Mouse (Mus musculus) forebrain, embryonic 13.5 days (tissue): Measurements from ENCODE around the gene Ube2j1. TPM values are rescaled to one million over a fixed set of nuclear protein-coding genes. Genes with fewer than 3 reads are reported as not detected.

Experiments used
- ATAC-seq: fragments of 200-750 bp; cut with Nextera tagmentation; 2 replicates; pipeline ENCODE4 v1.8.0; 2017
- H3K27ac ChIP-seq: fragments of 300-500 bp; sonication (generic); 2 replicates; pipeline ENCODE4 v1.5.1; 2015; ENCODE audit warnings: inconsistent platforms, mild to moderate bottlenecking, moderate library complexity
- H3K27me3 ChIP-seq: fragments of 300-500 bp; sonication (generic); 2 replicates; pipeline ENCODE4 v1.6.1; 2015; ENCODE audit warnings: mild to moderate bottlenecking, inconsistent platforms
- H3K36me3 ChIP-seq: fragments of 300-500 bp; sonication (generic); 2 replicates; pipeline ENCODE4 v1.6.1; 2015; ENCODE audit warnings: mild to moderate bottlenecking, inconsistent platforms; ENCODE audit not compliant: poor library complexity, severe bottlenecking
- H3K4me1 ChIP-seq: fragments of 300-500 bp; sonication (generic); 2 replicates; pipeline ENCODE4 v1.6.1; 2015; ENCODE audit warnings: inconsistent platforms
- H3K4me2 ChIP-seq: fragments of 300-500 bp; sonication (generic); 2 replicates; pipeline ENCODE4 v1.6.1; 2015; ENCODE audit warnings: inconsistent platforms, mild to moderate bottlenecking, moderate library complexity
- H3K4me3 ChIP-seq: fragments of 300-500 bp; sonication (generic); 2 replicates; pipeline ENCODE4 v1.5.1; 2015; ENCODE audit warnings: mild to moderate bottlenecking, inconsistent platforms
- H3K9ac ChIP-seq: fragments of 300-500 bp; sonication (generic); 2 replicates; pipeline ENCODE4 v1.6.1; 2015; ENCODE audit warnings: mild to moderate bottlenecking, inconsistent platforms
- H3K9me3 ChIP-seq: fragments of 300-500 bp; sonication (generic); replicated peaks from 2 replicates; pipeline ENCODE4 v1.6.1; 2016; ENCODE audit warnings: inconsistent platforms
- WGBS: fragments of 180-500 bp; shearing (Covaris S2); methylation state at CpG from one replicate; pipeline ENCODE4 v1.1.7; 2015; 5-methylcytosine and 5-hydroxymethylcytosine counted together
- polyA plus RNA-seq: library from polyadenylated mRNA; unstranded; fragments of >200 nt; fragmentation: Nextera tagmentation; extraction: Ambion mirVana; gene quantifications from 2 replicates; pipeline ENCODE4 v1.2.1, GENCODE M21; 2015

The Ube2j1 gene
- polyA plus RNA-seq, 1 experiment from 2014 or later = 47.2 TPM

- Histone ChIP-seq H3K4me3 (no peak overlapping the region), H3K27ac (no peak overlapping the region), H3K36me3 (no peaks in the 10 kb centered on the region), H3K4me2 (no peak overlapping the region), H3K9ac (no peak overlapping the region), H3K9me3 (no peaks in the 10 kb centered on the region), H3K27me3 (no peaks in the 10 kb centered on the region), H3K4me1 (0 out of 2 replicates have a peak, but pooled peaks cover 5% of the 10 kb centered on the region)
- 79% methylated on average over 11 of the region's 11 CpGs for WGBS
- ATAC-seq = no peak
These were observed 45.9 kb downstream of the Ube2j1 start for GRCm38 (mm10) chr4:33077161-33077560.

- ATAC-seq = no peak
- Histone ChIP-seq H3K4me1 (0 out of 2 replicates have a peak, but pooled peaks cover 3% of the 10 kb centered on the region), H3K9ac (no peak overlapping the region), H3K4me3 (no peak overlapping the region), H3K4me2 (no peak overlapping the region), H3K9me3 (no peaks in the 10 kb centered on the region), H3K27me3 (no peaks in the 10 kb centered on the region), H3K36me3 (no peaks in the 10 kb centered on the region), H3K27ac (no peak overlapping the region)
- WGBS = 61% methylated on average over 8 of the region's 8 CpGs
These were observed 46.5 kb downstream of the Ube2j1 start for GRCm38 (mm10) chr4:33077724-33078123.

- Histone ChIP-seq H3K36me3 (no peaks in the 10 kb centered on the region), H3K4me2 (no peak overlapping the region), H3K27me3 (no peaks in the 10 kb centered on the region), H3K9ac (no peak overlapping the region), H3K9me3 (no peaks in the 10 kb centered on the region), H3K4me3 (no peak overlapping the region), H3K27ac (no peak overlapping the region), H3K4me1 (no peaks in the 10 kb centered on the region)
- ATAC-seq = no peak
- 84% methylated on average over 3 of the region's 3 CpGs for WGBS
These were observed 47.3 kb downstream of the Ube2j1 start for GRCm38 (mm10) chr4:33078492-33078891.

- ATAC-seq = no peak
- H3K4me2 ChIP-seq = no peak overlapping the region
- 82% methylated on average over 6 of the region's 6 CpGs for WGBS
- no peaks in the 10 kb centered on the region for H3K9me3 ChIP-seq
- no peaks in the 10 kb centered on the region for H3K27me3 ChIP-seq
- H3K4me1 ChIP-seq = no peaks in the 10 kb centered on the region
- no peaks in the 10 kb centered on the region for H3K36me3 ChIP-seq
- no peak overlapping the region for H3K27ac ChIP-seq
- H3K4me3 ChIP-seq = no peak overlapping the region
- no peak overlapping the region for H3K9ac ChIP-seq
These were observed 68.0 kb downstream of the Ube2j1 start for GRCm38 (mm10) chr4:33099118-33099694.

Other genes starting within 250 kb of the Ube2j1 start
- gene Lyrm2, start 231.2 kb upstream of the Ube2j1 start, polyA plus RNA-seq = 170 and 172 TPM in 2 replicates
- gene Ankrd6, start 80.6 kb upstream of the Ube2j1 start, polyA plus RNA-seq = 25.4 and 27.5 TPM in 2 replicates
- gene Rragd, start 48.4 kb upstream of the Ube2j1 start, polyA plus RNA-seq = 22.7 and 23.9 TPM in 2 replicates
- gene Gabrr2, start 31.6 kb downstream of the Ube2j1 start, polyA plus RNA-seq = 0.48 and 0.69 TPM in 2 replicates
- not detected in 2 replicates for gene Gabrr1, start 101.1 kb downstream of the Ube2j1 start, polyA plus RNA-seq
- gene Pm20d2, start 158.3 kb downstream of the Ube2j1 start, polyA plus RNA-seq = 2.1 TPM in 2 replicates
- 13.2 and 18.8 TPM in 2 replicates for gene Srsf12, start 177.6 kb downstream of the Ube2j1 start, polyA plus RNA-seq